Mouse (Mus musculus) heart, adult 10 weeks (tissue): ENCODE measurements around the gene Col17a1. TPM values are rescaled to one million over a fixed set of nuclear protein-coding genes. Genes with fewer than 3 reads are reported as not detected.

Experiments
- polyA plus RNA-seq: library from polyadenylated mRNA; stranded (reverse); fragments of 350-450 nt; fragmentation: Illumina TruSeq; extraction: RNeasy Lipid Tissue Mini Kit (QIAGEN cat#74804); gene quantifications from one replicate; pipeline ENCODE4 v1.2.3, GENCODE M21; 2014; ENCODE audit warnings: low read depth, low replicate concordance

Col17a1 gene
- polyA plus RNA-seq: not detected

DNA sequence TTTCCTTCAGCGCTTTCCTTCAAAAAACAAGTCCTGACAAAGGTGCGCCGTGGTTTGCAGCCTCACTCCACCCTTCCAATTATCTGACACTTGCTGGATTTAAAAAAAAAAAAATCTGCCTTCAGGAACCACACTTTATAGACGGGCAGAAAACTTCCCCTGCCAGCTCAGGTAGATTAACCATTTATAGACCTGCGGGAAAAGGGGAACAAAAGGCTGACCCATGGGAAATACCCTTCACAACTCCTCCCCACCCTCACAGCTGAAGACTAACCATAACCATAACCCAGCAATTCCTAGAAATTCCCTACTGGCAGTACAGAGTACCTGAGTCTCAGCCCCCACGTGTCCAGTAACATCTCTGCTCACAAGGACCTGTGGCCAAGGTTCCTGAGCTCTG, at the start of gene Col17a1:
Gene Col17a1 (minus strand): TSS at position 101 of the 400 bp plus-strand sequence.

DNA sequence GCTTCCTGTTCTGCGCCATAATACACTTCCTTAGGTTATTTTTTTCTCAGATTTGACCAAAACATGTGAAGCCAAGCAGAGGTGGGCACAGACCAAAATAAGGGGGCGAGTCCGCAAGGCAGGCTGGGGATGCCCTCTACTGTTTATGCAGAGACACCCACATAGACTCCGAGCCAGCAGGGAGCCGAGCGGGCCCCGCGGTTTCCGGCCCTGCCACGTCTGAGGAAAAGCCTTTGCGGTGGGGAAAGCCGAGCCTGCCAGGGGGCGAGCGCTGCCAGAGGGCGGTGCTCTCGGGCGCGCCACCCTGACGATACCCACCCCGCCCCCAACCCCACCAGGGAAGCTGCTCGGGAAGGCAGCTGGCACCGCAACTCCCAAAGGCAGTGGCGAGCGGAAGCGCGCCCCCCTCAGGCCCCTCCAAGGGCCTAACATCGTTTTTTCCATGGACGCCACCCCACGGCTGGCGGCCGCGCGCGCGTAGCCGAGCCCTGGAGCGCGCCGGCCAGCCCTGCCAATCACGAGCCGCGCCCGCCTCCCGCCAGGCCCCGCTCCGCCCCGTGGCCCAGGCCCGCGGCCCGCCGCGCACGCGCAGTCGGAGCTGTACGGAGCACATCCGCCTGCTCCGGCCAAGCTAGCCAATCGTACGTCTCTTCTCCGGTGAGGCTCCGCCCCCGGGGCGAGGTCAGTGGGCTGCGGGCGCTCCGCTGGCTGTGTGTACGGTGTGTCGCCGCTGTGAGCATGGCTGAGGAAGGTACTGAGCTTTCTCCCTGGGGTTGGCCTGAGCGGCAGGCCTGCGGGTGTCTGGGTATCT, 39.4 kb upstream of the Col17a1 start, which contains the start of gene Sfr1:
Gene Sfr1 (plus strand): TSS at position 612 of the 811 bp plus-strand sequence.

Other genes with a start within 250 kb of the Col17a1 start
- 21.9 TPM for gene Sh3pxd2a, start 227.7 kb downstream of the Col17a1 start, polyA plus RNA-seq
- gene Stn1, start 154.6 kb downstream of the Col17a1 start, polyA plus RNA-seq: 18.0 TPM
- gene Slk, start 112.4 kb downstream of the Col17a1 start, polyA plus RNA-seq: 77.7 TPM
- gene Sfr1, start 39.6 kb upstream of the Col17a1 start, polyA plus RNA-seq: 103 TPM
- 209 TPM for gene Gsto1, start 162.9 kb upstream of the Col17a1 start, polyA plus RNA-seq
- 1.9 TPM for gene Gsto2, start 173.4 kb upstream of the Col17a1 start, polyA plus RNA-seq
- gene Cfap43, start 227.2 kb upstream of the Col17a1 start, polyA plus RNA-seq: not detected
- 11.2 TPM for gene Itprip, start 227.2 kb upstream of the Col17a1 start, polyA plus RNA-seq
- not detected for gene Cfap58, start 245.6 kb upstream of the Col17a1 start, polyA plus RNA-seq